Mouse (Mus musculus) MEL (cell line): ENCODE data around the gene Scarb1. TPM values are rescaled to one million over a fixed set of nuclear protein-coding genes. Genes with fewer than 3 reads are reported as not detected.

Experiments used
- DNase-seq: peaks from one replicate; pipeline ENCODE4 v3.0.0; 2011; ENCODE audit warnings: low read depth, low spot score
- H3K27ac ChIP-seq: 2 replicates; pipeline ENCODE4 v1.5.1; 2012; ENCODE audit warnings: low read depth, mild to moderate bottlenecking, control low read depth, low read length, moderate library complexity; ENCODE audit not compliant: control insufficient read depth
- H3K27me3 ChIP-seq, 2 experiments: fragments of 150-350 bp in 1 of 2; sonication (generic) in 1 of 2; 2 replicates each; pipeline ENCODE4 v1.6.1; 2012; ENCODE audit warnings: low read length in 2 of 2, mild to moderate bottlenecking in 2 of 2, improper control_type of control experiment in 1 of 2, moderate library complexity in 1 of 2; ENCODE audit not compliant: insufficient read depth in 2 of 2, control insufficient read depth in 1 of 2
- H3K36me3 ChIP-seq, 2 experiments: 2 replicates each; pipeline ENCODE4 v1.6.1; 2012 to 2014; ENCODE audit warnings: low read length in 2 of 2, improper control_type of control experiment in 1 of 2, inconsistent platforms in 1 of 2, mild to moderate bottlenecking in 1 of 2; ENCODE audit not compliant: insufficient read depth in 2 of 2, control insufficient read depth in 1 of 2
- H3K4me1 ChIP-seq, 2 experiments: fragments of 150-350 bp in 1 of 2; sonication (generic) in 1 of 2; 2 replicates each; pipeline ENCODE4 v1.6.1; 2012; ENCODE audit warnings: low read length in 2 of 2, improper control_type of control experiment in 1 of 2, mild to moderate bottlenecking in 1 of 2; ENCODE audit not compliant: insufficient read depth in 2 of 2, control insufficient read depth in 1 of 2
- H3K4me3 ChIP-seq, 2 experiments: fragments of 150-350 bp in 1 of 2; sonication (generic) in 1 of 2; 2 replicates each; pipeline ENCODE4 v1.5.1; 2012; ENCODE audit warnings: low read depth in 2 of 2, low read length in 2 of 2, mild to moderate bottlenecking in 2 of 2, moderate library complexity in 2 of 2, control low read depth in 1 of 2, improper control_type of control experiment in 1 of 2; ENCODE audit not compliant: control insufficient read depth in 1 of 2, insufficient read depth in 1 of 2
- H3K79me2 ChIP-seq: 2 replicates; pipeline ENCODE4 v1.6.1; 2012; ENCODE audit warnings: mild to moderate bottlenecking, low read length, moderate library complexity; ENCODE audit not compliant: control insufficient read depth, poor library complexity, insufficient read depth
- H3K9ac ChIP-seq: 2 replicates; pipeline ENCODE4 v1.6.1; 2012; ENCODE audit warnings: low read depth, mild to moderate bottlenecking, control low read depth, low read length, moderate library complexity; ENCODE audit not compliant: control insufficient read depth, poor library complexity, severe bottlenecking
- H3K9me3 ChIP-seq: fragments of 150-350 bp; sonication (generic); replicated peaks from 2 replicates; pipeline ENCODE4 v1.6.1; 2012; ENCODE audit warnings: mild to moderate bottlenecking, low read length, improper control_type of control experiment, moderate library complexity; ENCODE audit not compliant: insufficient read depth
- BHLHE40 ChIP-seq: IDR thresholded peaks from 2 replicates; pipeline ENCODE4 v1.6.1; 2012; ENCODE audit warnings: low read depth, mild to moderate bottlenecking, inconsistent platforms, low read length, improper control_type of control experiment, borderline replicate concordance
- EP300 ChIP-seq, 2 experiments: IDR thresholded peaks; 2 replicates each; pipeline ENCODE4 v1.6.1; 2011; ENCODE audit warnings: improper control_type of control experiment in 2 of 2, low read length in 2 of 2, low read depth in 1 of 2, mild to moderate bottlenecking in 1 of 2
- ETS1 ChIP-seq: IDR thresholded peaks from 2 replicates; pipeline ENCODE4 v1.6.1; 2012; ENCODE audit warnings: low read depth, mild to moderate bottlenecking, inconsistent platforms, low read length, improper control_type of control experiment, moderate library complexity
- GATA1 ChIP-seq: IDR thresholded peaks from 2 replicates; pipeline ENCODE4 v1.6.1; 2011; ENCODE audit warnings: low read depth, low read length, improper control_type of control experiment
- HCFC1 ChIP-seq: IDR thresholded peaks from 2 replicates; pipeline ENCODE4 v1.6.1; 2012; ENCODE audit warnings: low read depth, mild to moderate bottlenecking, inconsistent platforms, low read length, improper control_type of control experiment, moderate library complexity
- MAX ChIP-seq: IDR thresholded peaks from 2 replicates; pipeline ENCODE4 v1.6.1; 2011; ENCODE audit warnings: low read length, improper control_type of control experiment
- MXI1 ChIP-seq: IDR thresholded peaks from 2 replicates; pipeline ENCODE4 v1.6.1; 2011; ENCODE audit warnings: mild to moderate bottlenecking, low read depth, low read length, improper control_type of control experiment
- MYB ChIP-seq: IDR thresholded peaks from 2 replicates; pipeline ENCODE4 v1.6.1; 2011; ENCODE audit warnings: mild to moderate bottlenecking, low read depth, low read length, improper control_type of control experiment
- MYC ChIP-seq: IDR thresholded peaks from 2 replicates; pipeline ENCODE4 v1.6.1; 2011; ENCODE audit warnings: low read depth, mild to moderate bottlenecking, low read length, improper control_type of control experiment, moderate library complexity
- POLR2A ChIP-seq, 2 experiments: IDR thresholded peaks; 2 replicates each; pipeline ENCODE4 v1.6.1; 2011 to 2012; ENCODE audit warnings: low read length in 2 of 2, mild to moderate bottlenecking in 2 of 2, control low read depth in 1 of 2, improper control_type of control experiment in 1 of 2, low read depth in 1 of 2, moderate library complexity in 1 of 2; ENCODE audit not compliant: control insufficient read depth in 1 of 2, insufficient read depth in 1 of 2, poor library complexity in 1 of 2
- POLR2AphosphoS2 ChIP-seq: IDR thresholded peaks from 2 replicates; pipeline ENCODE4 v1.6.1; 2011; ENCODE audit warnings: low read length, improper control_type of control experiment
- RAD21 ChIP-seq: IDR thresholded peaks from 2 replicates; pipeline ENCODE4 v1.6.1; 2011; ENCODE audit warnings: mild to moderate bottlenecking, low read depth, low read length, improper control_type of control experiment
- TCF12 ChIP-seq: IDR thresholded peaks from 2 replicates; pipeline ENCODE4 v1.6.1; 2014; ENCODE audit warnings: low read depth, mild to moderate bottlenecking, inconsistent platforms, low read length, improper control_type of control experiment, moderate library complexity
- USF1 ChIP-seq: IDR thresholded peaks from 2 replicates; pipeline ENCODE4 v1.6.1; 2014; ENCODE audit warnings: low read depth, mild to moderate bottlenecking, inconsistent platforms, low read length, improper control_type of control experiment, moderate library complexity
- USF2 ChIP-seq, 2 experiments: IDR thresholded peaks; 2 replicates each; pipeline ENCODE4 v1.6.1; 2011 to 2012; ENCODE audit warnings: improper control_type of control experiment in 2 of 2, low read length in 2 of 2, borderline replicate concordance in 1 of 2, inconsistent platforms in 1 of 2, low read depth in 1 of 2, mild to moderate bottlenecking in 1 of 2; ENCODE audit not compliant: insufficient read depth in 1 of 2
- ZC3H11A ChIP-seq: IDR thresholded peaks from 2 replicates; pipeline ENCODE4 v1.6.1; 2012; ENCODE audit warnings: low read depth, mild to moderate bottlenecking, inconsistent platforms, low read length, improper control_type of control experiment
- ZNF384 ChIP-seq: IDR thresholded peaks from 2 replicates; pipeline ENCODE4 v1.6.1; 2012; ENCODE audit warnings: low read depth, mild to moderate bottlenecking, inconsistent platforms, low read length, improper control_type of control experiment
- polyA plus RNA-seq, 2 experiments: library from polyadenylated mRNA; stranded (reverse) in 1 of 2; unstranded in 1 of 2; fragments of >175 nt in 1 of 2; fragments of >200 nt in 1 of 2; gene quantifications; 2 replicates each; pipeline versions ENCODE4 v1.2.1 to v1.2.4; 2012; ENCODE audit warnings: low replicate concordance in 2 of 2, low read depth in 1 of 2; ENCODE audit not compliant: insufficient read length in 2 of 2, insufficient read depth in 1 of 2, missing spikeins in 1 of 2
- total RNA-seq: library from RNA; depleted of rRNA; stranded (reverse); fragments of 300-350 nt; gene quantifications from 2 replicates; pipeline ENCODE4 v1.2.3, GENCODE M21; 2012

Gene Scarb1
- total and polyA plus RNA-seq, 3 experiments = 53.1 to 98.3 TPM; not detected in 1

DNA sequence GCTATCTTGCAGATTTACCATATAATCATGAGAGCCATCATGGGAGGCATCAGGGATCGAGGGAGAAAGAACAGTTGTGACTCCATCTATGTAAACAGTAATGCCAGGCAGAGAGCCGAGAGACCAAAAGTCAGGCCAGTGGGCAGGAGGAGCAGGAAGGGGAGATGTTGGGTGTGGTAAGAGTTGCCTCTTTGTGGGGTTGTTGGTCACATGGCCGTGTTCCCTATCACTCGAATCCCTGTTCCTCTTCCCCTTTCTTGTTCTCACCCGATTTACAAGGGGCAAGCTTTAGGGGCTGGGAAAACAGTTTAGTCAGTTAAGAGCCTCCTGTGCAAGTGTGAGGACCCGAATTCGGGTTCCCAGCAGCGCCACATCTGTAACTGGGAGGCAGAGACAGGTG lies 49.0 kb downstream of the Scarb1 start:
- no peak overlapping the region for H3K9ac ChIP-seq

DNA sequence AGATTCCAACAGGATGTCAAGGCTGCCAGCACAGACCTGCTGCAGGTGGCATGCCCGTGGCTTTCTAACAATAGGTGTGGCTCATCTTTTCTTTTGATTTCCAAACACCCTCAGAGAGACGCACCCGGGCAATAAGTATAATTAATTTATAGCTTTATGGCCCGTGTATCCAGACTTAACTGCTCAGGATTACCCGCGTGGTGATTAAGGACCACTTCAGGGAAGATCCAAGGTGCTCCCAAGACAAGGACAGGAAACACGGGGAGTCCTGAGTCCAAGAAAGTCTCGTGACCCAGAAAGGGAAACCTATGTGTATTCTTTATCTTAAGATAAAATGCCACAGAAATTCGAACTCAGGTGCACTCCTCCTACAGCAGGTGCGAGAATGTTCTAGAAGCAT lies 49.5 kb downstream of the Scarb1 start:
- no peak for DNase-seq
- H3K4me3 ChIP-seq = no peak overlapping the region
- H3K4me1 ChIP-seq = 0 out of 4 replicates have a peak, but pooled peaks cover 0 to 5% of the 10 kb centered on the region in 2 experiments
- no peaks in the 10 kb centered on the region for H3K79me2 ChIP-seq
- no peaks in the 10 kb centered on the region for H3K9me3 ChIP-seq
- peaks cover 2 to 6% of the 10 kb centered on the region in 2 experiments; a peak in 3 of 4 replicates for H3K36me3 ChIP-seq
- H3K9ac ChIP-seq = no peak overlapping the region
- H3K27me3 ChIP-seq = no peaks in the 10 kb centered on the region
- no peak for TF ChIP-seq HCFC1
- no peak for TF ChIP-seq MYC
- TF ChIP-seq TCF12 = no peak
- TF ChIP-seq ZNF384 = no peak
- no peak for TF ChIP-seq GATA1
- no peak for TF ChIP-seq ETS1
- TF ChIP-seq POLR2A (IDR thresholded peaks at IDR 0.05; ENCODE audit: control insufficient read depth in 1 of 2, insufficient read depth in 1 of 2, low read depth in 1 of 2, low read length in 2 of 2, poor library complexity in 1 of 2) = no peak
- no peak overlapping the region for H3K27ac ChIP-seq

More for the DNA sequence above, 49.0 kb downstream of the Scarb1 start:
- H3K4me1 ChIP-seq = 0 out of 4 replicates have a peak, but pooled peaks cover 0 to 5% of the 10 kb centered on the region in 2 experiments
- H3K4me3 ChIP-seq = no peak overlapping the region
- H3K36me3 ChIP-seq = peaks cover 2 to 7% of the 10 kb centered on the region in 2 experiments; a peak in 3 of 4 replicates
- H3K27me3 ChIP-seq = no peaks in the 10 kb centered on the region
- TF ChIP-seq USF2 (IDR thresholded peaks at IDR 0.05; ENCODE audit: borderline replicate concordance in 1 of 2, insufficient read depth in 1 of 2, low read depth in 1 of 2, low read length in 2 of 2) = peak in 1 of 2 experiments; percentile 39; a peak in 1 of 4 replicates
- TF ChIP-seq MYB = no peak
- no peak for TF ChIP-seq ZNF384
- no peak; the same call in 1 of the 2 replicates for TF ChIP-seq MXI1
- TF ChIP-seq EP300 (IDR thresholded peaks at IDR 0.05; ENCODE audit: low read depth in 1 of 2, low read length in 2 of 2) = 0 out of 4 replicates have a peak, but pooled peaks of 1 of the 2 experiments have one; percentile 19
- TF ChIP-seq BHLHE40 = no peak
- TF ChIP-seq POLR2AphosphoS2 = no peak
- no peak for TF ChIP-seq RAD21
- no peak for TF ChIP-seq POLR2A (IDR thresholded peaks at IDR 0.05; ENCODE audit: control insufficient read depth in 1 of 2, insufficient read depth in 1 of 2, low read depth in 1 of 2, low read length in 2 of 2, poor library complexity in 1 of 2)
- TF ChIP-seq USF1 = peak; percentile 85
- TF ChIP-seq ZC3H11A = no peak
- peak; percentile 41; the same call in 1 of the 2 replicates for TF ChIP-seq MAX
- DNase-seq = peak; percentile 40
- H3K27ac ChIP-seq = no peak overlapping the region
- no peaks in the 10 kb centered on the region for H3K79me2 ChIP-seq
- H3K9me3 ChIP-seq = no peaks in the 10 kb centered on the region
